Mouse (Mus musculus): ENCODE results near the gene Susd1.
A peak's percentile ranks its signal among the peaks of the same experiment; 100 is the strongest.
"Not testable (repeated sequence)": the region's sequence is repeated elsewhere in the genome, so short reads cannot be mapped to it uniquely, and the experiment has no call there.

Susd1 gene

GRCm38 (mm10) chr4:59321181-59322008, 117.0 kb downstream of the Susd1 start:
- DNase-seq (ENCODE audit: low spot score), result no peak

- peak; percentile 40 for DNase-seq (ENCODE audit: low spot score)
Measured at GRCm38 (mm10) chr4:59319136-59319941, 119.1 kb downstream of the Susd1 start.

- peak; percentile 86 for DNase-seq (ENCODE audit: low spot score)
Measured at GRCm38 (mm10) chr4:59318602-59319001, 119.8 kb downstream of the Susd1 start.

GRCm38 (mm10) chr4:59315553-59316405, 122.7 kb downstream of the Susd1 start:
- peak; percentile 37 for DNase-seq (ENCODE audit: low spot score)

- DNase-seq (ENCODE audit: low spot score), result peak; percentile 19
Measured at GRCm38 (mm10) chr4:59314939-59315552, 123.4 kb downstream of the Susd1 start.

GRCm38 (mm10) chr4:59312945-59313344, 125.5 kb downstream of the Susd1 start:
- DNase-seq (ENCODE audit: low spot score), result no peak

- DNase-seq (ENCODE audit: low spot score), result no peak
Measured at GRCm38 (mm10) chr4:59310590-59310989, 127.8 kb downstream of the Susd1 start.

- DNase-seq (ENCODE audit: low spot score), result no peak
Measured at GRCm38 (mm10) chr4:59307841-59308589, 130.4 kb downstream of the Susd1 start.

GRCm38 (mm10) chr4:59302387-59302786, 136.0 kb downstream of the Susd1 start:
- no peak for DNase-seq (ENCODE audit: low spot score)

- no peak for DNase-seq (ENCODE audit: low spot score)
Measured at GRCm38 (mm10) chr4:59301025-59301815, 137.2 kb downstream of the Susd1 start.

GRCm38 (mm10) chr4:59298719-59299496, 139.5 kb downstream of the Susd1 start:
- DNase-seq (ENCODE audit: low spot score), result no peak

GRCm38 (mm10) chr4:59295127-59295526, 143.3 kb downstream of the Susd1 start:
- DNase-seq (ENCODE audit: low spot score), result no peak

- DNase-seq (ENCODE audit: low spot score), result no peak
Measured at GRCm38 (mm10) chr4:59294661-59295060, 143.8 kb downstream of the Susd1 start.

GRCm38 (mm10) chr4:59291914-59292718, 146.3 kb downstream of the Susd1 start:
- DNase-seq (ENCODE audit: low spot score), result no peak

- no peak for DNase-seq (ENCODE audit: low spot score)
Measured at GRCm38 (mm10) chr4:59290972-59291576, 147.4 kb downstream of the Susd1 start.

- no peak for DNase-seq (ENCODE audit: low spot score)
Measured at GRCm38 (mm10) chr4:59287103-59287502, 151.3 kb downstream of the Susd1 start.

GRCm38 (mm10) chr4:59286351-59286750, 152.1 kb downstream of the Susd1 start:
- not testable (repeated sequence) for DNase-seq (ENCODE audit: low spot score)

All from yolk sac, embryonic 10.5 days (tissue).